Mouse (Mus musculus) stomach, embryonic 14.5 days (tissue): ENCODE results near the gene Slc35e4. TPM values are rescaled to one million over a fixed set of nuclear protein-coding genes. Genes with fewer than 3 reads are reported as not detected.

Experiments
- ATAC-seq: fragments of 200-750 bp; cut with Nextera tagmentation; 2 replicates; pipeline ENCODE4 v1.8.0; 2017; ENCODE audit warnings: low read depth, moderate TSS enrichment; ENCODE audit not compliant: insufficient number of reproducible peaks, insufficient read depth, low FRiP score
- H3K27ac ChIP-seq: fragments of 300-500 bp; sonication (generic); 2 replicates; pipeline ENCODE4 v1.5.1; 2014; ENCODE audit warnings: mild to moderate bottlenecking, low read length, moderate library complexity, mixed read lengths
- H3K27me3 ChIP-seq: fragments of 300-500 bp; sonication (generic); 2 replicates; pipeline ENCODE4 v1.6.1; 2014; ENCODE audit warnings: low read length, control low read depth, mixed read lengths; ENCODE audit not compliant: control insufficient read depth, insufficient read depth
- H3K36me3 ChIP-seq: fragments of 300-500 bp; sonication (generic); 2 replicates; pipeline ENCODE4 v1.6.1; 2014; ENCODE audit warnings: mild to moderate bottlenecking, control low read depth, low read length, moderate library complexity, mixed read lengths; ENCODE audit not compliant: control insufficient read depth, insufficient read depth
- H3K4me1 ChIP-seq: fragments of 300-500 bp; sonication (generic); 2 replicates; pipeline ENCODE4 v1.6.1; 2014; ENCODE audit warnings: low read length, control low read depth, mixed read lengths; ENCODE audit not compliant: control insufficient read depth, insufficient read depth
- H3K4me2 ChIP-seq: fragments of 300-500 bp; sonication (generic); replicated peaks from 2 replicates; pipeline ENCODE4 v1.6.1; 2014; ENCODE audit warnings: low read depth, low read length, control low read depth
- H3K4me3 ChIP-seq: fragments of 300-500 bp; sonication (generic); 2 replicates; pipeline ENCODE4 v1.5.1; 2014; ENCODE audit warnings: low read depth, low read length, control low read depth
- H3K9ac ChIP-seq: fragments of 300-500 bp; sonication (generic); replicated peaks from 2 replicates; pipeline ENCODE4 v1.6.1; 2014; ENCODE audit warnings: low read depth, mild to moderate bottlenecking, control low read depth, low read length, moderate library complexity, mixed read lengths
- H3K9me3 ChIP-seq: fragments of 300-500 bp; sonication (generic); 2 replicates; pipeline ENCODE4 v1.6.1; 2016; ENCODE audit warnings: low read depth, low read length, control low read depth; ENCODE audit not compliant: control insufficient read depth
- WGBS: fragments of 180-500 bp; shearing (Covaris S2); extraction: QIAGEN DNeasy Blood & Tissue Kit; methylation state at CpG from one replicate; pipeline ENCODE4 v1.1.7; 2014; 5-methylcytosine and 5-hydroxymethylcytosine counted together
- polyA plus RNA-seq: library from polyadenylated mRNA; unstranded; fragments of >200 nt; fragmentation: Nextera tagmentation; extraction: Ambion mirVana; gene quantifications from 2 replicates; pipeline ENCODE4 v1.2.1, GENCODE M21; 2014

Gene Slc35e4
- polyA plus RNA-seq, 1 experiment from 2014 or later = 3.7 TPM

DNA sequence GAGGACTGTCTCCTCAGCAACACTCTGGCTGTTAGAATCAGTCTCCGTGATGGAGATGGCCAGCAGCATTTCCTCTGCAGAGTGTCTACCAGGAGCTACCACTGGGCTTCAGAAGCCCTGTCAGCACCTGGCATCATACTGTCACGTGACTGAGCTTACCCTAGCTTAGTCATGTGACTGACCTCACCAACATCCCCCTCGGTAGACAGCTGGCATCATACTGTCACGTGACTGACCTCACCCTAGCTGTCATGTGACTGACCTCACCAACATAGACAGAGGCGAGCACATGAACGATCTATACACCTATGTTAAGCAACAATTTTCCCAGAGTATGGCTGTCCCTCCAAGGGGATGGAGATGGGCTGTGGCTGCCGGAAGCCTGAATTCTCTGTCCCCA is 35.8 kb downstream of the Slc35e4 start:
- Histone ChIP-seq H3K4me3 (no peak overlapping the region), H3K27ac (no peak overlapping the region), H3K4me2 (no peak overlapping the region), H3K4me1 (no peaks in the 10 kb centered on the region), H3K36me3 (no peaks in the 10 kb centered on the region), H3K9ac (no peak overlapping the region), H3K9me3 (no peaks in the 10 kb centered on the region), H3K27me3 (no peaks in the 10 kb centered on the region)
- no peak for ATAC-seq
- WGBS = 70% methylated on average over 7 of the region's 7 CpGs

GRCm38 (mm10) chr11:3876419-3876818 is 38.0 kb downstream of the Slc35e4 start:
- no peak overlapping the region for H3K9ac ChIP-seq
- no peaks in the 10 kb centered on the region for H3K4me1 ChIP-seq
- no peak overlapping the region for H3K4me3 ChIP-seq
- H3K9me3 ChIP-seq = no peaks in the 10 kb centered on the region
- H3K27me3 ChIP-seq = no peaks in the 10 kb centered on the region
- H3K36me3 ChIP-seq = no peaks in the 10 kb centered on the region
- ATAC-seq = no peak
- WGBS = 77% methylated on average over 6 of the region's 6 CpGs
- H3K27ac ChIP-seq = no peak overlapping the region
- no peak overlapping the region for H3K4me2 ChIP-seq

GRCm38 (mm10) chr11:3864343-3864742 is 50.1 kb downstream of the Slc35e4 start:
- Histone ChIP-seq H3K9me3 (no peaks in the 10 kb centered on the region), H3K4me2 (peak overlapping the region; percentile 78), H3K4me1 (no peaks in the 10 kb centered on the region), H3K27ac (no peak overlapping the region), H3K36me3 (no peaks in the 10 kb centered on the region), H3K4me3 (peak overlapping the region; percentile 42; the same call in 1 of the 2 replicates), H3K9ac (no peak overlapping the region), H3K27me3 (0 out of 2 replicates have a peak, but pooled peaks cover 2% of the 10 kb centered on the region)
- WGBS = 31% methylated on average over 6 of the region's 6 CpGs
- ATAC-seq = no peak

- Histone ChIP-seq H3K27me3 (0 out of 2 replicates have a peak, but pooled peaks cover 2% of the 10 kb centered on the region), H3K36me3 (no peaks in the 10 kb centered on the region), H3K4me2 (peak within 1 kb of the TSS; percentile 78), H3K9me3 (no peaks in the 10 kb centered on the region), H3K27ac (no peak within 1 kb of the TSS), H3K4me1 (no peaks in the 10 kb centered on the region), H3K4me3 (peak within 1 kb of the TSS; percentile 42), H3K9ac (peak within 1 kb of the TSS; percentile 10; the same call in 1 of the 2 replicates)
- ATAC-seq = peak; percentile 90
- 3% methylated on average over 57 of the region's 58 CpGs for WGBS
Measured at GRCm38 (mm10) chr11:3863454-3864112, 50.9 kb downstream of the Slc35e4 start, which contains the start of gene Osbp2. Osbp2 (minus strand) TSS chr11:3863903.

DNA sequence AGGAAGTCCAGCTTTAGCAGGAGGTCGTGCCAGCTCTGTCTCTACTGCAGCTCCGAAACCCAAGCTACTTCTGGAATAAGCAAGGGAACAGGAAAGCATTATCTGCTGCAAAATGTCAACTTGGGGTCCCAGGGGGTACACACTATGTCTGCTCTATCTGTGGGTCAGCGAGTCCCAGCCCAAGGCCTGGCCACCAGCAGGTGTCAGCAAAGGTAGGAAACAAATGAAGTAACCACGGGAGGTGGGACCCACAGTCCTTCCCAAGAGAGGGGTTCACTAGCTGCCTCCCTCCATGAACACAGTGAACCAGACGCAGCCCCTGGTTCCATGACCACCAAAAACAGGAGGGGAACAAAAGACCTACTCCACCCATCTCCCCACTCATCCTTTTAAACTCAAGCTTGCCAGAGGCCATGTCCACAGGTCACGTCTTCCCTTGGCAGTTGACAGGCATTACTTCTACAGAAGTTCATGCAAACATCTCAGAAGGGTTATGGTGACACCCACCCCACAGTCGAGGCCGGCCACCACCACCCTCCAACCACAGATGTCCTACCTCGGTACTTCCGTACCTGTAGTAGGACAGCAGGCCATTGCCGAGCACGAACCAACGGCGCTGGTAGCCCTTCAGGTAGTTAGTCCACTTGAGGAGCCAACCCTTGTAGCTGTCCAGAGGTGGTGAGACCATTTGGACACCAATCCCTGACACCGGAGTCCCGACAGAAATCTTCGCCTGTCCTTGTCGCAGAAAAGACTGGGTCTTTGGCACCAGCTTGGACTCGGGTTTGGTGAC is 51.6 kb downstream of the Slc35e4 start:
- Histone ChIP-seq H3K4me1 (no peaks in the 10 kb centered on the region), H3K4me3 (peak overlapping the region; percentile 42), H3K27me3 (0 out of 2 replicates have a peak, but pooled peaks cover 2% of the 10 kb centered on the region), H3K36me3 (no peaks in the 10 kb centered on the region), H3K4me2 (peak overlapping the region; percentile 78), H3K27ac (no peak overlapping the region), H3K9me3 (no peaks in the 10 kb centered on the region), H3K9ac (no peak overlapping the region)
- WGBS = 76% methylated on average over 19 of the region's 19 CpGs
- ATAC-seq = no peak

GRCm38 (mm10) chr11:3860361-3860760 is 54.1 kb downstream of the Slc35e4 start:
- no peaks in the 10 kb centered on the region for H3K4me1 ChIP-seq
- 58% methylated on average over 4 of the region's 4 CpGs for WGBS

DNA sequence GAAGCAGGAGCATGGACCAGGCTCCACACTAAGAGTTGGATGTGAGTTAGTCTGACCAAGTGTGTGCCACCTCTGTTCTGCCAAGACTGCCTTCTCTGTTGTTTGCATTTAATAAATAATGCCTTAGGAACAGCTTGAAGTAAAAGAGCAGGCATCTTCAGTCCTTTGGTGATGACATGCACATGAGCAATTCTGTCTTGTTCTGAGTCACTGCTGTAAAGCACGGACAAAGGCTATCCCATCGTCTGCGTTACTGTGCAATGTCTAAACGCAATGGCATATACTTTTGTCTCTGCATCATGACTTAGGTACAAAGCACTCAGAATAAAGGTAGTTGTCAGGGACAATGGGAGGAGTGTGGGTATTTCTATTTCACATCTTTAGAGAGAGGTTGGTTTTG is 54.7 kb downstream of the Slc35e4 start:
- H3K36me3 ChIP-seq = no peaks in the 10 kb centered on the region
- H3K27ac ChIP-seq = no peak overlapping the region
- 0 out of 2 replicates have a peak, but pooled peaks cover 2% of the 10 kb centered on the region for H3K27me3 ChIP-seq
- H3K9me3 ChIP-seq = no peaks in the 10 kb centered on the region
- no peak overlapping the region for H3K4me3 ChIP-seq
- no peak overlapping the region for H3K9ac ChIP-seq
- WGBS = 91% methylated on average over 4 of the region's 4 CpGs
- H3K4me1 ChIP-seq = no peaks in the 10 kb centered on the region
- no peak overlapping the region for H3K4me2 ChIP-seq
- no peak for ATAC-seq

More at GRCm38 (mm10) chr11:3860361-3860760, 54.1 kb downstream of the Slc35e4 start:
- no peak overlapping the region for H3K4me3 ChIP-seq
- no peaks in the 10 kb centered on the region for H3K9me3 ChIP-seq
- H3K27me3 ChIP-seq = 0 out of 2 replicates have a peak, but pooled peaks cover 2% of the 10 kb centered on the region
- no peaks in the 10 kb centered on the region for H3K36me3 ChIP-seq
- H3K27ac ChIP-seq = no peak overlapping the region
- no peak for ATAC-seq
- no peak overlapping the region for H3K4me2 ChIP-seq
- H3K9ac ChIP-seq = no peak overlapping the region

DNA sequence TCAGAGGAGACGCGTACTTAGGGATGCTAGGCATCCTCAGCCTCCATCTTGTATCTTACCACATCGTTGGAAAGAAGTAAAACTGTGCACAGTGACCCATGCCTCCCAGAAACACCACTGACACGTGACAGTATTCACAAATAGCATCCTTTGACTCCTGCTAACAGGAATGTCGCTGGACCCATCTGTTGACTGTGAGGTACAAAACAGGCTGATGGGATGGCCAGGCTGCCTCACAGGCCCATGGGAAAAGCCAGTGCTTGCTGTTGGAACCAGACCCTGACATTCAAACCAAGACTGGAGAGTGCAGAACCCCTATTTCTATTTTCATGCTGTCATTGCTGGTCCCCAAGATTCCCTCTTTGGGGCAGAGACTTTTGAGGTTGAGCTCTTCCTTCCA is 56.6 kb downstream of the Slc35e4 start:
- no peak overlapping the region for H3K4me3 ChIP-seq
- no peak overlapping the region for H3K27ac ChIP-seq
- WGBS = 75% methylated on average over 5 of the region's 5 CpGs
- H3K4me1 ChIP-seq = no peaks in the 10 kb centered on the region
- 0 out of 2 replicates have a peak, but pooled peaks cover 2% of the 10 kb centered on the region for H3K27me3 ChIP-seq
- H3K4me2 ChIP-seq = no peak overlapping the region
- H3K36me3 ChIP-seq = no peaks in the 10 kb centered on the region
- H3K9me3 ChIP-seq = no peaks in the 10 kb centered on the region
- H3K9ac ChIP-seq = no peak overlapping the region
- no peak for ATAC-seq
